Mouse (Mus musculus) heart, adult 2 months (tissue): ENCODE results near the gene Gm42742.

ENCODE experiments used
- CTCF ChIP-seq: fragments of 200-600 bp; IDR thresholded peaks from 2 replicates; pipeline ENCODE4 v1.8.1; 2022; ENCODE audit warnings: antibody characterized with exemption, mild to moderate bottlenecking, moderate library complexity
- EP300 ChIP-seq: fragments of 200-500 bp; IDR thresholded peaks from 2 replicates; pipeline ENCODE4 v1.6.1; 2011; ENCODE audit warnings: low read depth, low read length, control low read depth; ENCODE audit not compliant: insufficient read depth

DNA sequence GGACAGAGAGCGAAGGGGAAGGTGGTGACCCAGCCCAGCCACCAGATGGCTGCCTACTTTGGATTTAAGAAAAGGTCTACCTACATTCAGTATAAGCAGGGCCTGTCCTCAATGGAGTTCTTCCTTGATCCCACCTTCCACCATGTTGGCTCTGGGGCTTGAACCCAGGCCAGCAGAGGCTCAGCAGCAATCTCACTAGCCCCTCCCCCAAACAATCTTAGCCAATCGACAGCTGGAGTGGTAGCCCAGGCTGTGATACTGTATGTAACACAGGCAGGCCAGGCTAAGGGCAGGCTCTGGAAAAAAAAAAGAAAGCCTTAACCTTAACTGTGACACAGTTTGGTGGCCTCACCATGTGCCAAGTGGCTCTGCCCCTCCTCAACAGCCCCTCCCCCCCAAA lies 9.2 kb downstream of the Gm42742 start:
- no peak for TF ChIP-seq CTCF
- TF ChIP-seq EP300: no peak
